Mouse (Mus musculus) liver, adult (tissue): ENCODE results near the gene Frmd3.

ENCODE experiments used
- GATA4 ChIP-seq: IDR thresholded peaks from 2 replicates; pipeline ENCODE4 v1.6.1; 2014; ENCODE audit warnings: mild to moderate bottlenecking, low read length; ENCODE audit not compliant: insufficient replicate concordance

The Frmd3 gene

GRCm38 (mm10) chr4:74013211-74014047, at the start of gene Frmd3:
Gene Frmd3, plus strand, starts transcription at chr4:74013442.
- TF ChIP-seq GATA4: no peak

DNA sequence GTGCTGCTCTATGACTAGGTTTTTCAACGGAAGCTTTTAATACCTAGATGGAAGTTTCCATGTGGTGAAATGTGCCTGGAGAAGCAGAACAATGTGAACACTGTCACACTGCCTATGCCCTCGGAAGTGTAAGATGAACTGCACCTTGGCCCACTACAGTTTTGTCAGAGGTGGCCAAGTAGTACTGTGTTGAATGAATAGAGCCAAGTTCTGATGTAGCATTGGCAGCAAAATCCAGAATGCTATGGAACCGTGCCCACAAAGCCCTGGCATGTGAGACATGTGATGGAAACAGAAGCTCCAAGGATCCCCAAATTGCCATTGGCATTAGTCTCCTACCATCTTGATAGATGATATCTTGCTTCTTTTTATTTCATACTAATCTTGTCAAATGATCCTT, 32.8 kb upstream of the Frmd3 start:
- no peak for TF ChIP-seq GATA4

- no peak for TF ChIP-seq GATA4
Observed at GRCm38 (mm10) chr4:74012277-74012676, 965 bp upstream of the Frmd3 start.

GRCm38 (mm10) chr4:74012700-74013099, 542 bp upstream of the Frmd3 start:
- no peak for TF ChIP-seq GATA4

DNA sequence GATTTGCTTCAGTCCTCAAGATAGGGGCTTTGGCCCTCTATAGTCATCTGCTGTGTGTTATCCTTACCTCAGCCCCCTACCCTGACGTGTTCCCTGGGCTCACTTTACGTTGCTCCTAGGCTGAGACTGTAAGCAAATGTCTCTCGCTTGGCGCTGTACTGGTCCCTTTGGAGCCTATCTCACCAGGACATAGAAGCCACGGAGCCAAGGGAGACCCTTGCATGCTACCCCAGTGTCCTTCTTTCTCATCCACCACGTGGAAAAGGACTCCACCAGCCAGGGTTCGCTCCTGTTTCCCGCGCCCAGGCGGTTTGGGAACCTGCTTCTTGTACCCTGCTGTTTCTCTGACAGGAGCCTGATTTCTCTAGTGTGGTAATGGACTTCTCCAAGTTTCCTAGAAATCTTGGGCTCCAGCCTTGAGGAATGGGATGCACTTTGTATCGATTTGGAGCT, 832 bp downstream of the Frmd3 start:
- TF ChIP-seq GATA4: no peak

DNA sequence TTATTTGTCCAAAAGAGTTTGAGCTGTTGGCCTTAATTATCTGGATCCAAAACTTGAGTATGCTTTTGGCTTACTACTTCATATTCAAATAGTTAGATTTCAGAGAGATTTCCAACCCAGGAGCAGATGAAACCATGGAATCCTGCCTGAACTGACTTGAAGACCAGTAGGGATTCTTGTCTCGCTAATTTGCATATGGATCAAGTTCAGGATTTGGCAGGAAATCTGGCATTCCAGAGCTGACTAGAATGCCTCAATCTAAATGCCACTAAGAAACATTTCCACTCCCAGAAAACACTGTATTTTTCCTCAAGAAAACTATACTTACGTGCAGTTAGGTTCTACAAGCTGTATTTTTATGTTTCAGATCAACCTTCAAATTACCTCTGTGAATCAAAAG, 6.8 kb downstream of the Frmd3 start:
- TF ChIP-seq GATA4: no peak

DNA sequence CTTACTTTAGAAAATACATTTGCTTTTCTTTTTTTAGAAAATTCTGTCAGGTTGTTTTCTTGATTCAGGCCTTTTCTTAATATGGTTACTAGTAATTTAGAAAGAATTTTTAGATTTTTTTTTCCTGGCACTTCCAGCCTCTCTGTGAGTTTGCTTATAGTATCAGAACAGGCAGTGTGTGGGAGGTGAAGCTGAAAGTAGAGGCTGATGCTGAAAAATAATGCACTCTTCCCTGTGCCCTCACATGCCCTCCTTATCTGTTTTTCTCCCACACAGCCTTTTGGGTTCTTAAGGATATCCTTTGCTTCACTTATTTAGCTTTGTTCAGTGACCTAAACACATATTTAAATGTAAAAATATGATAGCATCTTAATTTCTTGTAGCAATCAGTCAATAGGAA, 30.0 kb downstream of the Frmd3 start:
- TF ChIP-seq GATA4: no peak

DNA sequence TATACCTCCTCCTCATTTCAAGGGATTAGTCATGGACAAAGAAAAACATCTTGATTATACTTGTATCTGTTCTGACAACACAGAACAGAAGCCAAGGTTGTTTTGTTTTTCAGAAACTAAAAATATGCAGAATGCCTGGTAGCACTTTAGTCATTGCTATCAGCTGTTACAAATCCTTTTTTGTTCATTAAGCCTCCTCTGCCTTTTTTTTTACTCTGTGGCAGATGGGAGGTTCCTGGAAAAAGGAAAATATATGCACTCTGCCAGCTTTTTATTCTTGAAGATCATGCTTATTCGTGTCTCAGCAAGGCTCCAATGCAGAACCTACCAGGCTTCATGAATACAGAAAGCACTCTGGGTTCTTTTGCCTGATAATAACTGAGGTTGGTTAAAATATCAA, 38.5 kb downstream of the Frmd3 start:
- no peak for TF ChIP-seq GATA4

DNA sequence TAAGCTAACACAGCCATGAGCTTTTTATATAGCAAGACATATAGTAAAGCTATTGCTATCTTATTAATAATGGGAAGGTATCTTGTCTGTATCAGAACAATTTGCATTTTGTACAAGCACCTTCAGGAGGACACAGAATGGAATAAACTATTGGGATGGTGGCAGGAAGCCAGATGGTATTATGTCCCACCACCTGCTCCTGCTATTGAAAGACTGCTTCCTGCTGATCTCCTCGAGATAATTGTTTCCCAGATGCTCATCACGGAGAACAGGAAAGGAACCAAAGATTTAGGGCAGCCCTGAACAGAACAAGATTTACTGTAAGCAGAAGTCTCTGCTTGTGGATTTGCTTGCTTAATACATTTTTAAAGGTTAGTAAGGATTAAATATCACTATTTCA, 63.5 kb downstream of the Frmd3 start:
- no peak for TF ChIP-seq GATA4

DNA sequence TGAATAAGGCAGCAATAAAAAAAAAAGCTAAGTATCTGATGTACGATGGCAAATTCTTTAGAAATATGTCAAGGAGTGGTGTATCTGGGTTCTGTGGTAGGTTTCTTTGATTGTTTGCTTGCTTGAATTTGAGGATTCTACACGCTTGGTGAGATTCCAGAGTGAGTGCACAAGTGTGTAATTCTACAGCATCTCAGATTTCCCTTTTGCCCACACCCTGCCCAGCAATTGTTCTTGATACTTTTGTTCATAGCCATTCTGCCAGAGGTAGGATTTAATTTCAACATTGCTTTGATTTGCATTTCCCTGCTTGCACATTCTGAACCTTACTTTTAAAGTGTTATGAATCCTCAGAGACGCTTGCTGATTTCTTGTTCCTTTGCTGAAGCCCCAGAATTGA, 97.6 kb downstream of the Frmd3 start:
- no peak for TF ChIP-seq GATA4

GRCm38 (mm10) chr4:74191528-74191927, 178.3 kb downstream of the Frmd3 start:
- TF ChIP-seq GATA4: no peak

DNA sequence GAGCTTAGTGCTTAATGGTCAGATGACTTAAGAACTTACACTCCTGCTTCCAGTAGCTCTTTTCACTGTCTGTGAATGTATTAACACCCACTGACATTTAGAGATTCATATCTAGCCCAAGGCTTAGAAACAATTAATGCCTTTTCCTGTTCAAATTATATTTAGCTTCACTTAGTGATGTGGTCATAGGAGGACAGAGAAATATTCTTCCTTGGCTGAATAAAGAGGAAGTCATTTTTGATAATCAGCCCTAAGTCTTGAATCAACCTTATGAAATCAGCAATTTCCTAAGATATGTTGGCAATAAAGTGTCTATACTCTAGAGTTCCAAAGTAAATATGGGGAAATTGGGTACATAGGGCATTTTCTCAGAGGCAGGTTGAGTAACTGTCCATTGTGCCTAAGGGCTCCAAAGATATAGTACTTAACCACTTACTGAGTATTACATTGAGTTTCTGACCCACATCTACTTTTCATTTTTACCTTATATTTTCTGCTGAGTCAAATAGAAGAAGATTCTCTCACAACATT, 188.1 kb downstream of the Frmd3 start:
- TF ChIP-seq GATA4: no peak

DNA sequence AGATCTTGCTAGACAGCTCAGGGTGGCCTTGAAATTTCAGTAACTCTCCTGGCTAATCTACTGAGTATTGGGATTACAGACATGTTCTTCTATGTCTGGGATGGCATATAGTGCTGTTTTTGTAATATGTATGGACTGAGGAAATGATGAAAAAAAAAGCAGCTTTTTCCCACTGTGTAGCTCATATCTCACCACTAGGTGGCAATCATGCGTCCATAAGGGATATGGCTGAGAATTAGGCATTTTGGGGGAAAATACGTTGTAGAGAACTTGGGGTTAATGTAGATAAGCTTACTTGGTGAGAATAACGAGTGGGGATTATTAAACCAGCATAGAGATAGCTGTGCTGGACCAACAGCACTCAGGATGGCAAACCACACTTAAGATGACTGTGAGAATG, 209.1 kb downstream of the Frmd3 start:
- TF ChIP-seq GATA4: no peak

GRCm38 (mm10) chr4:74224210-74224609, 211.0 kb downstream of the Frmd3 start:
- no peak for TF ChIP-seq GATA4

DNA sequence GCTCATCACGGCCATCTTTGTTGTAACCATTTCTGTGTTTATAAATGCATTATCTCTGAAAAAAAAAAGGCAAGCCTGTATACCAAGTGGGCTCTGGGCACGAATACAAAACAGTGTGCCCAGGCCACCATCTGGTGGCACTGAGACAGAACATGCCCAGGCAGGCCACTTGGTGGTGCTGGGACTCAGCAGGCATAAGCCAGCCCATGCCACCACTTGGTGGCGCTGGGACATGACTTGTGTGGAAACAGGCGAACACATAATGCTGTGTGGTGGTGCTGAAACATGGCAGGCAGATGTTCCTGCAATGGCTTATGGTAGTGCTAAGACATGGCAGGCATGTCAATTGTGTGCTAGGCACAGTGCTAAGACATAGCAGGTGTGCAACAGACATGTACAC, 217.8 kb downstream of the Frmd3 start:
- TF ChIP-seq GATA4: no peak

DNA sequence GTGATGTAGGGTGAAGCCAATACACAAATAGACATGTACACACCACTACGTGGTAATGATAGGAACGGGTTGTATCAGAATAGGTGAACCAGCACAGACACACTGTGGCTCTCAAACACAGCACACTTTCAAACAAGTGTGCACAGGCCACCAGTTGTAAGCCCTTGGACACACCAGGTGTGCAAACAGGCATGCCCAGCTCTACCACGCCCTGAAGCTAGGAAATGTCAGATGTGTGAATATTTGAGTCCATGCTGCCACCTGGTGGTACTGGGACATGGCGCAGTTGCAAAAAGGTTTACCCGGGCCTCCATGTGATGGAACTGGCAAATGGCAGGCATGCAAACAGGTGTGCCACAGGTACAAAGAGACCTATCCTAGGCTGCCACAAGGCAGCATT, 218.2 kb downstream of the Frmd3 start:
- TF ChIP-seq GATA4: no peak

DNA sequence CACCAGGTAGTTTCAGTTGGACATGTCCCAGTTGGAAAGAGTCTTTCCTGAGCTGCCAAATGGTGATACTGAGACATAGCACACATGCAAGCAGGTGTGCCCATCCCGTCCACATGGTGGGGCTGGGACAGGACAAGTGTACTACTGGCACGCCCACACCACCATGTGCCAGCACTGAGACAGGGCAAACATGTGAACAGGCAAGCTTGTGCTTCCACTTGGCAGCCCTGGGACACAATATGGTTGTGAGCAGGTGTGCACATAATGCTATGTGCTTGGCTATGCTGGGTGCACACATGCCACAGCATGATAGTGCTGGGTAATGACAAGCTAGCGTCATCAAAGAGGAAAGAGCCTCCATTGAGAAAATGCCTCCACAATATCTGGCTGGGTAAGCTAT, 220.3 kb downstream of the Frmd3 start:
- no peak for TF ChIP-seq GATA4
